ENCODE assay signal across 8 mouse cellular contexts in the genomic region with DNA sequence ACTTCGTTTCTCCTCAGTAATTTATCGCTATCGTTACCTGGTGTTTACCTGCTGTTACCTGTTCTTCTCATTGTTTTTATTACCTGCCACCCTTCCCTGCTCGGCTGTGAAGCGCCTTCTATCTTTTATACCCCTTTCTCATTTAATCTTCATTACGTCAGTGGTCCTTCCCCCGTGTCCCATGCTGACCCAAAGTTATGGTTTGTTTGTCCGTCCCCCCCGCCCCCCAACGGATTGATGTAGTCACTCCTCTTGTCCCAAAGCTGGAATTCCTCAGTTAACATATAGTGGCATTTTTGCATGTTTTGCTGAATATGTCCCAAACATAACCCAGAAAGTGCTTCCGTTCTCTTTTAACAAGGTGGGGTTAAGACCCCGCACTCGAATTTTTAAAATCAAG. TPM values are rescaled to one million over a fixed set of nuclear protein-coding genes. Genes with fewer than 3 reads are reported as not detected.
DNase-seq lines count a peak whose midpoint lies in the region; ATAC-seq and TF ChIP-seq lines count a peak whose summit lies in the region.

No protein-coding gene starts in this region.

- no peaks in the 10 kb centered on the region for H3K9me3 ChIP-seq in heart, embryonic 11.5 days (replicated peaks; ENCODE audit: control insufficient read depth, low read length)
- H3K9me3 ChIP-seq in E14TG2a.4 (ENCODE audit: low read length): no peaks in the 10 kb centered on the region
- H3K9me3 ChIP-seq in forebrain, embryonic 14.5 days (replicated peaks; ENCODE audit: control insufficient read depth, low read length): no peaks in the 10 kb centered on the region
- no peaks in the 10 kb centered on the region for H3K9me3 ChIP-seq in liver, postnatal 0 days (ENCODE audit: low read length)

- H3K27ac ChIP-seq in heart, embryonic 11.5 days (ENCODE audit: low read depth, low read length): peak overlapping the region; percentile 54
- peak overlapping the region; percentile 33; the same call in 1 of the 2 replicates for H3K27ac ChIP-seq in forebrain, embryonic 14.5 days (ENCODE audit: low read depth, low read length)
- H3K27ac ChIP-seq in liver, postnatal 0 days (ENCODE audit: low read depth): peak overlapping the region; percentile 72

- H3K4me1 ChIP-seq in heart, embryonic 11.5 days (ENCODE audit: control insufficient read depth, insufficient read depth, low read length): peaks cover 7% of the 10 kb centered on the region
- H3K4me1 ChIP-seq in E14TG2a.4 (replicated peaks; ENCODE audit: low read depth, low read length): peaks cover 55% of the 10 kb centered on the region
- peaks cover 12% of the 10 kb centered on the region for H3K4me1 ChIP-seq in forebrain, embryonic 14.5 days (ENCODE audit: control insufficient read depth, insufficient read depth, low read length)
- H3K4me1 ChIP-seq in liver, postnatal 0 days (ENCODE audit: insufficient read depth): peaks cover 26% of the 10 kb centered on the region

- DNase-seq in heart, postnatal 25 days (ENCODE audit: low spot score): no peak
- DNase-seq in forebrain, embryonic 14.5 days (ENCODE audit: low spot score): no peak
- no peak for DNase-seq in liver, postnatal 0 days
- no peak for DNase-seq in adrenal gland, postnatal 10 days
- DNase-seq in cerebellum, adult 9-10 months: no peak
- DNase-seq in kidney, adult 8-10 months: no peak

- ATAC-seq in heart, embryonic 11.5 days (replicated peaks; ENCODE audit: insufficient number of reproducible peaks, low FRiP score, low TSS enrichment): no peak
- ATAC-seq in forebrain, embryonic 14.5 days: no peak
- no peak for ATAC-seq in liver, postnatal 0 days

- peak overlapping the region; percentile 93 for H3K9ac ChIP-seq in heart, embryonic 11.5 days (ENCODE audit: low read depth, low read length)
- peak overlapping the region; percentile 81 for H3K9ac ChIP-seq in forebrain, embryonic 14.5 days (ENCODE audit: low read length)
- peak overlapping the region; percentile 85 for H3K9ac ChIP-seq in liver, postnatal 0 days (replicated peaks)

- peak overlapping the region; percentile 95 for H3K4me3 ChIP-seq in heart, embryonic 11.5 days (ENCODE audit: low read depth, low read length)
- H3K4me3 ChIP-seq in E14TG2a.4 (replicated peaks; ENCODE audit: low read length): peak overlapping the region; percentile 96
- peak overlapping the region; percentile 87 for H3K4me3 ChIP-seq in forebrain, embryonic 14.5 days (ENCODE audit: low read depth, low read length)
- peak overlapping the region; percentile 87 for H3K4me3 ChIP-seq in liver, postnatal 0 days (ENCODE audit: low read depth, low read length)

- H3K36me3 ChIP-seq in heart, embryonic 11.5 days (ENCODE audit: control insufficient read depth, insufficient read depth, low read length): 0 out of 2 replicates have a peak, but pooled peaks cover 8% of the 10 kb centered on the region
- H3K36me3 ChIP-seq in E14TG2a.4 (ENCODE audit: insufficient read depth, low read length): peaks cover 65% of the 10 kb centered on the region
- peaks cover 32% of the 10 kb centered on the region for H3K36me3 ChIP-seq in forebrain, embryonic 14.5 days (ENCODE audit: control insufficient read depth, insufficient read depth, low read length)
- H3K36me3 ChIP-seq in liver, postnatal 0 days (replicated peaks; ENCODE audit: insufficient read depth, low read length): peaks cover 17% of the 10 kb centered on the region

- no peaks in the 10 kb centered on the region for H3K27me3 ChIP-seq in heart, embryonic 11.5 days (ENCODE audit: control insufficient read depth, insufficient read depth, low read length)
- no peaks in the 10 kb centered on the region for H3K27me3 ChIP-seq in E14TG2a.4 (ENCODE audit: insufficient read depth, low read length)
- no peaks in the 10 kb centered on the region for H3K27me3 ChIP-seq in forebrain, embryonic 14.5 days (replicated peaks; ENCODE audit: control insufficient read depth, insufficient read depth, low read length)
- no peaks in the 10 kb centered on the region for H3K27me3 ChIP-seq in liver, postnatal 0 days (ENCODE audit: insufficient read depth, low read length)

- WGBS in heart, embryonic 11.5 days (ENCODE audit: insufficient replicate concordance): 4% methylated on average over 13 of the region's 13 CpGs
- 4% methylated on average over 13 of the region's 13 CpGs for WGBS in forebrain, embryonic 14.5 days
- 3% methylated on average over 13 of the region's 13 CpGs for WGBS in liver, postnatal 0 days (ENCODE audit: insufficient replicate concordance)

- TF ChIP-seq CTCF in E14TG2a.4 (conservative IDR thresholded peaks at IDR 0.05; ENCODE audit: low read length): no peak
- no peak for TF ChIP-seq CTCF in liver, postnatal 0 days (IDR thresholded peaks at IDR 0.05; ENCODE audit: low read depth)

- no peak for TF ChIP-seq EP300 in liver, postnatal 0 days (IDR thresholded peaks at IDR 0.05; ENCODE audit: low read depth)

- intact Hi-C loops in heart, postnatal 25 days (cut with DNase I): no loop called here

- H3K4me2 ChIP-seq in heart, embryonic 11.5 days: peak overlapping the region; percentile 79
- peak overlapping the region; percentile 85 for H3K4me2 ChIP-seq in forebrain, embryonic 14.5 days (ENCODE audit: low read length)
- peak overlapping the region; percentile 83 for H3K4me2 ChIP-seq in liver, postnatal 0 days (ENCODE audit: low read depth, low read length)

RNA-seq across cellular contexts. Expression of gene Ormdl2, which starts 0.7 kb away (rescaled TPM):
- 50.7 and 60.3 TPM in 2 replicates for polyA plus RNA-seq in heart, embryonic 11.5 days (2014; fragmentation: Nextera tagmentation; extraction: Ambion mirVana)
- 1 to 10 TPM; 7.6 to 9.2 TPM for total RNA-seq in heart, postnatal 25 days (2021)
- 30.9 and 44.3 TPM in 2 replicates for polyA plus RNA-seq in forebrain, embryonic 14.5 days (2014; fragmentation: Nextera tagmentation; extraction: Ambion mirVana)
- polyA plus RNA-seq in liver, postnatal 0 days (2015; fragmentation: Nextera tagmentation; extraction: Ambion mirVana): 75.8 and 80.6 TPM in 2 replicates
- 10 to 100 TPM; 28.3 to 30.2 TPM for total RNA-seq in adrenal gland, postnatal 10 days (2021)

RNA-seq across cellular contexts. Expression of gene Sarnp, which starts 5.0 kb away (rescaled TPM):
- 204 and 210 TPM in 2 replicates for polyA plus RNA-seq in heart, embryonic 11.5 days (2014; fragmentation: Nextera tagmentation; extraction: Ambion mirVana)
- total RNA-seq in heart, postnatal 25 days (2021): 10 to 100 TPM; 38.7 to 44.0 TPM
- polyA plus RNA-seq in forebrain, embryonic 14.5 days (2014; fragmentation: Nextera tagmentation; extraction: Ambion mirVana): 218 and 228 TPM in 2 replicates
- polyA plus RNA-seq in liver, postnatal 0 days (2015; fragmentation: Nextera tagmentation; extraction: Ambion mirVana): 72.0 and 75.4 TPM in 2 replicates
- total RNA-seq in adrenal gland, postnatal 10 days (2021): 10 to 100 TPM; 52.0 to 55.0 TPM

RNA-seq across cellular contexts. Expression of gene Tmem198b, which starts 18.0 kb away (rescaled TPM):
- 15.0 and 18.2 TPM in 2 replicates for polyA plus RNA-seq in heart, embryonic 11.5 days (2014; fragmentation: Nextera tagmentation; extraction: Ambion mirVana)
- 1 to 10 TPM; 5.8 to 6.4 TPM for total RNA-seq in heart, postnatal 25 days (2021)
- 7.3 and 8.2 TPM in 2 replicates for polyA plus RNA-seq in forebrain, embryonic 14.5 days (2014; fragmentation: Nextera tagmentation; extraction: Ambion mirVana)
- 2.3 and 2.5 TPM in 2 replicates for polyA plus RNA-seq in liver, postnatal 0 days (2015; fragmentation: Nextera tagmentation; extraction: Ambion mirVana)
- total RNA-seq in adrenal gland, postnatal 10 days (2021): 10 to 100 TPM; 11.0 to 14.1 TPM

RNA-seq across cellular contexts. Expression of gene Dnajc14, which starts 18.3 kb away (rescaled TPM):
- 28.7 and 37.0 TPM in 2 replicates for polyA plus RNA-seq in heart, embryonic 11.5 days (2014; fragmentation: Nextera tagmentation; extraction: Ambion mirVana)
- 10 to 100 TPM; 31.8 to 38.2 TPM for total RNA-seq in heart, postnatal 25 days (2021)
- 40.6 and 47.6 TPM in 2 replicates for polyA plus RNA-seq in forebrain, embryonic 14.5 days (2014; fragmentation: Nextera tagmentation; extraction: Ambion mirVana)
- 12.9 and 15.0 TPM in 2 replicates for polyA plus RNA-seq in liver, postnatal 0 days (2015; fragmentation: Nextera tagmentation; extraction: Ambion mirVana)
- total RNA-seq in adrenal gland, postnatal 10 days (2021): 10 to 100 TPM; 57.7 to 64.9 TPM

RNA-seq across cellular contexts. Expression of gene Mmp19, which starts 31.4 kb away (rescaled TPM):
- polyA plus RNA-seq in heart, embryonic 11.5 days (2014; fragmentation: Nextera tagmentation; extraction: Ambion mirVana): 0.49 and 0.57 TPM in 2 replicates
- 1 to 10 TPM; 3.1 to 3.2 TPM for total RNA-seq in heart, postnatal 25 days (2021)
- 0.37 and 0.62 TPM in 2 replicates for polyA plus RNA-seq in forebrain, embryonic 14.5 days (2014; fragmentation: Nextera tagmentation; extraction: Ambion mirVana)
- 11.3 and 13.5 TPM in 2 replicates for polyA plus RNA-seq in liver, postnatal 0 days (2015; fragmentation: Nextera tagmentation; extraction: Ambion mirVana)
- 10 to 100 TPM; 22.1 to 23.9 TPM for total RNA-seq in adrenal gland, postnatal 10 days (2021)
